Mouse (Mus musculus) myocyte (in vitro differentiated cells): ENCODE measurements around the gene Xkr7.

Experiments used
- CEBPB ChIP-seq: IDR thresholded peaks from 2 replicates; pipeline ENCODE4 v1.6.1; 2011; ENCODE audit warnings: mild to moderate bottlenecking, moderate library complexity; ENCODE audit not compliant: poor library complexity, insufficient read depth, severe bottlenecking
- E2F4 ChIP-seq: IDR thresholded peaks from one replicate; pipeline ENCODE4 v1.6.1; 2011; ENCODE audit warnings: mild to moderate bottlenecking, control low read depth, moderate library complexity; ENCODE audit not compliant: insufficient read depth
- MAX ChIP-seq: IDR thresholded peaks from one replicate; pipeline ENCODE4 v1.6.1; 2011; ENCODE audit warnings: low read depth, mild to moderate bottlenecking, control low read depth
- MYOD1 ChIP-seq, 3 experiments: IDR thresholded peaks; one replicate each; pipeline ENCODE4 v1.6.1; 2011; ENCODE audit warnings: control low read depth in 2 of 3, low read depth in 2 of 3, mild to moderate bottlenecking in 2 of 3, moderate library complexity in 1 of 3; ENCODE audit not compliant: insufficient read length in 2 of 3, control insufficient read depth in 1 of 3
- MYOG ChIP-seq, 3 experiments: IDR thresholded peaks; one replicate each; pipeline ENCODE4 v1.6.1; 2011; ENCODE audit warnings: control low read depth in 2 of 3, low read depth in 2 of 3, mild to moderate bottlenecking in 2 of 3; ENCODE audit not compliant: insufficient read length in 2 of 3, control insufficient read depth in 1 of 3, insufficient read depth in 1 of 3
- POLR2A ChIP-seq: IDR thresholded peaks from one replicate; pipeline ENCODE4 v1.6.1; 2011; ENCODE audit warnings: low read depth, mild to moderate bottlenecking, control low read depth, moderate library complexity; ENCODE audit not compliant: insufficient read length
- POLR2AphosphoS2 ChIP-seq: IDR thresholded peaks from one replicate; pipeline ENCODE4 v1.6.1; 2011; ENCODE audit warnings: low read depth, control low read depth; ENCODE audit not compliant: insufficient read length
- REST ChIP-seq: IDR thresholded peaks from one replicate; pipeline ENCODE4 v1.6.1; 2011; ENCODE audit warnings: mild to moderate bottlenecking, control low read depth, moderate library complexity; ENCODE audit not compliant: insufficient read depth, insufficient read length
- SRF ChIP-seq: IDR thresholded peaks from one replicate; pipeline ENCODE4 v1.6.1; 2011; ENCODE audit warnings: low read depth; ENCODE audit not compliant: control insufficient read depth, insufficient read length
- TCF12 ChIP-seq: IDR thresholded peaks from one replicate; pipeline ENCODE4 v1.6.1; 2011; ENCODE audit warnings: mild to moderate bottlenecking, control low read depth; ENCODE audit not compliant: poor library complexity, insufficient read depth, severe bottlenecking

DNA sequence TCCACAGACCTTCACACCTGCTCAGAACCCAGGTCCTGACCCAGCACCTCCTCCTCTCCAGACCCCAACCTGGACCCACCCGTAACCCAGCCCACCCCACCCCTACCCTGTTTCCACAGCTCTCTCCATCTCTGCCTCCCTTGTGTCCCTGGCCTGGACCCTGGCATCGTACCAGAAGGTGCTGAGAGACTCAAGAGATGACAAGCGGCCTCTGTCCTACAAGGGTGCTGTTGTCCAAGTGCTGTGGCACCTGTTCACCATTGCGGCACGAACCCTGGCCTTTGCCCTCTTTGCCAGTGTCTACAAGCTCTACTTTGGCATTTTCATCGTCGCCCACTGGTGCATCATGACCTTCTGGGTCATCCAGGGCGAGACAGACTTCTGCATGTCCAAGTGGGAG, 22.2 kb downstream of the Xkr7 start:
- TF ChIP-seq REST (no peak), POLR2A (no peak), SRF (no peak), TCF12 (no peak), POLR2AphosphoS2 (no peak), E2F4 (no peak), MYOG (IDR thresholded peaks at IDR 0.05; ENCODE audit: control insufficient read depth in 1 of 3, insufficient read depth in 1 of 3, insufficient read length in 2 of 3, low read depth in 2 of 3) (no peak), MYOD1 (IDR thresholded peaks at IDR 0.05; ENCODE audit: control insufficient read depth in 1 of 3, insufficient read length in 2 of 3, low read depth in 2 of 3) (no peak), CEBPB (no peak), MAX (no peak)
